Mouse (Mus musculus) forebrain, embryonic 11.5 days (tissue): ENCODE data around the gene Rpa2. TPM values are rescaled to one million over a fixed set of nuclear protein-coding genes. Genes with fewer than 3 reads are reported as not detected.
"Not testable (repeated sequence)": the region's sequence is repeated elsewhere in the genome, so short reads cannot be mapped to it uniquely, and the experiment has no call there.

Source experiments
- ATAC-seq: fragments of 200-750 bp; cut with Nextera tagmentation; replicated peaks from 2 replicates; pipeline ENCODE4 v1.8.0; 2017; ENCODE audit warnings: moderate TSS enrichment; ENCODE audit not compliant: low FRiP score
- DNase-seq: peaks from one replicate; pipeline ENCODE4 v3.0.0-alpha.2; 2017; ENCODE audit warnings: low spot score
- H3K27ac ChIP-seq: fragments of 300-500 bp; sonication (generic); 2 replicates; pipeline ENCODE4 v1.5.1; 2014; ENCODE audit warnings: low read depth, low read length
- H3K27me3 ChIP-seq: fragments of 300-500 bp; sonication (generic); 2 replicates; pipeline ENCODE4 v1.6.1; 2014; ENCODE audit warnings: mild to moderate bottlenecking, low read length, mixed read lengths; ENCODE audit not compliant: control insufficient read depth, insufficient read depth
- H3K36me3 ChIP-seq: fragments of 300-500 bp; sonication (generic); 2 replicates; pipeline ENCODE4 v1.6.1; 2014; ENCODE audit warnings: mild to moderate bottlenecking, low read length, moderate library complexity, mixed read lengths; ENCODE audit not compliant: control insufficient read depth, insufficient read depth
- H3K4me1 ChIP-seq: fragments of 300-500 bp; sonication (generic); replicated peaks from 2 replicates; pipeline ENCODE4 v1.6.1; 2014; ENCODE audit warnings: low read length, mixed read lengths; ENCODE audit not compliant: control insufficient read depth, insufficient read depth
- H3K4me2 ChIP-seq: fragments of 300-500 bp; sonication (generic); 2 replicates; pipeline ENCODE4 v1.6.1; 2014; ENCODE audit warnings: low read depth, mild to moderate bottlenecking, low read length, moderate library complexity, mixed read lengths; ENCODE audit not compliant: severe bottlenecking
- H3K4me3 ChIP-seq: fragments of 300-500 bp; sonication (generic); 2 replicates; pipeline ENCODE4 v1.5.1; 2014; ENCODE audit warnings: low read depth, low read length
- H3K9ac ChIP-seq: fragments of 300-500 bp; sonication (generic); 2 replicates; pipeline ENCODE4 v1.6.1; 2014; ENCODE audit warnings: low read length
- H3K9me3 ChIP-seq: fragments of 300-500 bp; sonication (generic); 2 replicates; pipeline ENCODE4 v1.6.1; 2016; ENCODE audit warnings: low read length, mixed read lengths; ENCODE audit not compliant: control insufficient read depth
- WGBS: fragments of 180-500 bp; shearing (Covaris S2); extraction: QIAGEN DNeasy Blood & Tissue Kit; methylation state at CpG from one replicate; pipeline ENCODE4 v1.1.7; 2014; 5-methylcytosine and 5-hydroxymethylcytosine counted together
- polyA plus RNA-seq: library from polyadenylated mRNA; unstranded; fragments of >200 nt; fragmentation: Nextera tagmentation; extraction: Ambion mirVana; gene quantifications from 2 replicates; pipeline ENCODE4 v1.2.1, GENCODE M21; 2014

Gene Rpa2
- polyA plus RNA-seq, 1 experiment from 2014 or later: 177 TPM

DNA sequence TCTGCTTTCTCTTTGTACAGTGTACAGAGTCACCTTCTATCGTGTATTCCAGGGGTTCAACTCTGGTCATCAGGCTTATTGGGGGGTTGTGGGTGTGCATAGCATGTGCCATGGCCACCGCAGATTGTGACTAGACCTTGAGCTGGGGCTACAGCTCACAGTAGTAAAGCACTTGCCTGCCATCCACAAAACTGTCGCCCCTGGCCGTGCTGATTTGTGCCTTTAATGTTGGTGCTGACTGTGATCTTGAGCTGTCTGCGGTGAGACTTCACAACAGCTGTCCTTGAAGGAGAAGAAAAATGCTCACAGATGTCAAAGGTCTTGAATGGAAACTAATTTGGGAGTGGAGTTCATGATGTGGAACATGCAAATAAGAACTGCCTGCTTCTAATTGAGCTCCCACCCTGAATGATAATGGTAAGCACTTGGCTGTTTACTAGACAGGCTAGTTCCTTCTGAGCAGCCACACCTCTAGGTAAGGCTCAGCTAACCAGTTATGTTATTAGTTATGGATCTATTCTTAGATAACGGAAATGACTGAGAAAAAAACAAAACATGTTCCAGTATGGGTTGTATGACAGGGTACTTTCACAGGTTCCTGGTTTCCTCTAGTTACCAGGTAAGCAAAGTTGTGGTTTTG, 10.6 kb downstream of the Rpa2 start:
- Histone ChIP-seq H3K4me2 (no peak overlapping the region), H3K9ac (no peak overlapping the region), H3K36me3 (peaks cover 16% of the 10 kb centered on the region), H3K27ac (no peak overlapping the region), H3K27me3 (no peaks in the 10 kb centered on the region), H3K4me3 (no peak overlapping the region), H3K9me3 (no peaks in the 10 kb centered on the region), H3K4me1 (no peaks in the 10 kb centered on the region)
- 93% methylated on average over 6 of the region's 6 CpGs for WGBS
- DNase-seq: no peak
- no peak for ATAC-seq

DNA sequence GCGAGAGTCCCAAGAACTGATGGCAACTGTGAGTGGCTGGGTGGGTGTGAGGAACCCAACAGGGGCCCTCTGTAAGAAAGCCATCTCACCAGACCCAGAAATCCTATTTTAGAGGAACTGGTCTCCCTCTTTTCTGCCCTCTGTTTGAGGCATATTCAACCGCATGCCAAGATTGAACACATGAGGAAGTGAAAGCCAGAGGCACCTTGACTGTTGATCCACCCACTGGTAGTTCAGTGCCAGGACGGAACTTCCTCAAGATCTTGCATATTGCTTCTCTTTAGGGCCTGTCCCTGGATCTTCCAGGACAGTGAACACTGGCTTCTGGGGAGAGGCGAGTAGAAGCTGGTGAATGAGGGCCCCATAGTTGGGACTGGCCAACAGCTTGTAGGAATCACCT, 12.2 kb downstream of the Rpa2 start:
- no peak overlapping the region for H3K4me2 ChIP-seq
- ATAC-seq (no peak), DNase-seq (no peak)
- peaks cover 10% of the 10 kb centered on the region for H3K36me3 ChIP-seq
- whole genome bisulfite sequencing: 86% methylated on average over 4 of the region's 4 CpGs
- no peaks in the 10 kb centered on the region for H3K27me3 ChIP-seq
- no peak overlapping the region for H3K27ac ChIP-seq
- H3K9ac ChIP-seq: no peak overlapping the region
- H3K9me3 ChIP-seq: no peaks in the 10 kb centered on the region
- H3K4me1 ChIP-seq: no peaks in the 10 kb centered on the region
- no peak overlapping the region for H3K4me3 ChIP-seq

DNA sequence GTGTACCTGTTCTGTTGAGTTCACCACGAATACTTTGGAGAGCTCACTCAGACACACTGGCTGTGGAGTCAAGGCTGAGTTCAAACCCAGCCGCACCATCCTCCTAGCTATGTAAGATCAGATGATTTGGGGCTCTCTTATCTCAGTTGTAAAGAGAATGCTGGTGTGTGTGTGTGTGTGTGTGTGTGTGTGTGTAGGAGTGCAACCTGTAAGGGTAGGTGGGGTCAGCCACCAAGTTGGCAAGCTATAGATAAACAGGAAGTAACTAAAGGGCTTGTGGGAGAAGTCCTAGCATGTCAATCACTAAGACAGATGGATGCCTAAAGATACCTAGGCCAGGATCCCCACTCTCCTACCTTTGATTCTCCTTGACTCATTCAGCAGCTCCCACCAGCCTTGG, 15.6 kb downstream of the Rpa2 start:
- no peaks in the 10 kb centered on the region for H3K4me1 ChIP-seq
- no peaks in the 10 kb centered on the region for H3K27me3 ChIP-seq
- H3K27ac ChIP-seq: no peak overlapping the region
- H3K4me3 ChIP-seq: no peak overlapping the region
- H3K9me3 ChIP-seq: no peaks in the 10 kb centered on the region
- no peak for ATAC-seq
- no peak for DNase-seq
- H3K4me2 ChIP-seq: no peak overlapping the region
- no peaks in the 10 kb centered on the region; the same call in none of the 2 replicates for H3K36me3 ChIP-seq
- no peak overlapping the region for H3K9ac ChIP-seq
- 89% methylated on average over 2 of the region's 2 CpGs for WGBS

DNA sequence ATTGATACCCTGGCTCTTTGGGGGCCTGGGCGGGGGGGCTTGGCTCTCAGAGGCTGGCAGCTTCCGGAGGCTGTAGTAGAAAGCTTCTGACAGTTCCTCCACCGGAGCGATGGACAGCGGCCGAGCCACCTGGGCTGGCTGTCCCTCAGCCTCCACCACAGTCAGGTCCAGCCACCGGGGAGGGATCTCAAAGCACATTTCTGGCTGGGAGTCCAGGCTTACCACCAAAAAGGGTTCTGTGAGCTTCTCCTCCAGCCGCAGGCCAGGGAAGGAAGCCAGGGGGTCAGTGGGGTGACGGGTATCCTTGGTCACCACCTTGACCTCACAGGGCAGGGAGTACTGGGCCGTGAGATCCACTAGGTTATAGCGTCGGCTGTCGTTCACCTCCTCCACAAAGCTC, 17.1 kb downstream of the Rpa2 start:
- WGBS: 93% methylated on average over 13 of the region's 13 CpGs
- ATAC-seq (no peak), DNase-seq (no peak)
- Histone ChIP-seq H3K4me2 (no peak overlapping the region), H3K9me3 (no peaks in the 10 kb centered on the region), H3K27me3 (no peaks in the 10 kb centered on the region), H3K36me3 (no peaks in the 10 kb centered on the region), H3K4me3 (no peak overlapping the region), H3K9ac (no peak overlapping the region), H3K4me1 (no peaks in the 10 kb centered on the region), H3K27ac (no peak overlapping the region)

DNA sequence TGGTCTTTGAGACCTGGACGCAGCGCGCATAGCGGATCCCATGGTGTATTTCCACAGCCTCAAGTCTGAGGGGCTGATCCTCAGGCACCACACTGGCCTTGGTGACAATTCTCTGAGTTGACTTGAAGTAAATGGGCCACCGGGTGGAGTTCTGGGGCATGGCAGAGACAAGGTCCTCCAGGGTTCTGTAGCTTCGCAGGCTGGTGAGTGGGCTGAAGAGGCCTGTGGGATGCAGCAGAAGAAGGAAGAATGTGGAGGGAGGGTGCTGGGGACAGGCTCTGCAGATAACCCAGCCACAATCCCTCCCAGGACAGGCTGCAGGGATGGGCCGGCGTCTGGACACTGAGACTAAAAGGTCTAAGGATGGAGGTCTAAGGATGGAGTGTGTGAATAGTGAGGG, 21.6 kb downstream of the Rpa2 start:
- ATAC-seq (no peak), DNase-seq (no peak)
- Histone ChIP-seq H3K4me1 (no peaks in the 10 kb centered on the region), H3K27me3 (peaks cover under 1% of the 10 kb centered on the region; the same call in 1 of the 2 replicates), H3K4me3 (no peak overlapping the region), H3K36me3 (no peaks in the 10 kb centered on the region), H3K9ac (no peak overlapping the region), H3K9me3 (no peaks in the 10 kb centered on the region), H3K4me2 (no peak overlapping the region), H3K27ac (no peak overlapping the region)
- WGBS: 92% methylated on average over 8 of the region's 8 CpGs

DNA sequence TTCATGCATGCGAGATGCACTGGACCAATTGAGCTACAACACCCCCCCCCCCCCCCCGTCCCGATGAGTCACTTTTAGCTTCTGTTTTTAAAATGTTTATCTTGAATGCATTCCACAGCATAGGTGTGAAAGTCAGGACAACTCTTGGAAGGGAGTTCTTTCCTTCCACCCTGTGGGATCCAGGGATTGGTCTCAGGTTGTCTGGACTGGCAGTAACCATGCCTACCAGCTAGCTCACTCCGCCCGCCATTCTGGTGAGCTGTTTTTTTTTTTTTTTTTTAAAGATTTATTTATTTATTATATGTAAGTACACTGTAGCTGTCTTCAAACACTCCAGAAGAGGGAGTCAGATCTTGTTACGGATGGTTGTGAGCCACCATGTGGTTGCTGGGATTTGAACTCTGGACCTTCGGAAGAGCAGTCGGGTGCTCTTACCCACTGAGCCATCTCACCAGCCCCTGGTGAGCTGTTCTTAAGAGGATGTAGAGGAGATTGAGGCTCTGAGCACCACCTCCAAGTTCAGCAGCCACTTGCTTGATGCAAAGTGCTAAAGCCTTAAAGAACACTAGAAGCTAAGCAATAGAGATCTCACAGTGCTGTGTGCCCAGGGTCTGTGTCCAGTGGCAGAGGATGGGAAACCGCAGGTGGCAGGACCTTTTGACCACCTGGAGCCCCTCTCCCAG, 25.3 kb downstream of the Rpa2 start:
- not testable (repeated sequence) for H3K4me3 ChIP-seq, H3K36me3 ChIP-seq, DNase-seq, H3K9me3 ChIP-seq, ATAC-seq, H3K27me3 ChIP-seq, H3K4me1 ChIP-seq, H3K4me2 ChIP-seq, H3K9ac ChIP-seq, H3K27ac ChIP-seq
- 90% methylated on average over 8 of the region's 9 CpGs for WGBS

DNA sequence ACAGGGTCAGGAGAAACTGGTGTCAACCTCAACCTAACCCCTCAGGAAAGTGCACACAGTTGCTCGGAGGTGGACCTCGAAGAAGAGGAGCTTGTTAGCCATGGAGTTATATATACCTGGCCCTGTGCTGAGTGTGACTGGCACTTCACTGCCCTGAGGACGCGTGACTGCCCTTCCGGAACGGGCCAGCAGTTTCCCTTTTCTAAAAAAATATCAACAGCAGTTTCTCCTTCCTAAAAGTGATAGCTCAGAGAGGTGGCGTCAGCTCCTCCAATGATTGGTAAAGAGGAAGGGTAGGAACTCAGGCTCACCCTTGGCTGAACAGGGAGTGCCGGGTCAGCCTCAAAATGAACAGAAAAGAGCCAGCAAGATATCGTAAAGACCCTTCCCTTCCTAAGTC, 25.9 kb downstream of the Rpa2 start:
- Histone ChIP-seq H3K36me3 (no peaks in the 10 kb centered on the region), H3K9ac (no peak overlapping the region), H3K27me3 (peaks cover 3% of the 10 kb centered on the region; the same call in 1 of the 2 replicates), H3K4me2 (no peak overlapping the region), H3K4me1 (peaks cover 5% of the 10 kb centered on the region; the same call in 1 of the 2 replicates), H3K9me3 (no peaks in the 10 kb centered on the region), H3K27ac (no peak overlapping the region), H3K4me3 (no peak overlapping the region)
- DNase-seq (no peak), ATAC-seq (no peak)
- WGBS: 85% methylated on average over 9 of the region's 9 CpGs

DNA sequence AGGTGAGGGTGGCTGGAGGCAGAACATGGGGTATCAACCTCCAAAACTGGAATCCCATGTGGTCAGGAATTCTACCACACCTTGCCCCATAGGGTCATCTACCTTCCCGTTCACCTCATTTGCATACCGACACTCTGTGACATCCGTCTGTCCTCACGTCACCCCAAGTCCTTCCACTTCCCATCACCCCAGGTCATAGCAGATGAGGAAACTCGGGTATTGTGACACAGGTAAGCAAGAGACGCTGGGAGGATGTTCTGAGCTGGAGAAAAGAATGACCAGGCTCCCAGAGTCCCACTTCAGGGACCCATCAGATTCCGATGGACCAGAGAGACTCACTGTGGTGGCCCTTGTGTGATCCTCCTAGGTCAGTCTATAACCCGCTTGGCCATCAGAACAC, 26.6 kb downstream of the Rpa2 start:
- ATAC-seq (no peak), DNase-seq (no peak)
- 78% methylated on average over 8 of the region's 8 CpGs for WGBS
- Histone ChIP-seq H3K4me1 (peaks cover 5% of the 10 kb centered on the region; the same call in 1 of the 2 replicates), H3K27me3 (peaks cover 3% of the 10 kb centered on the region; the same call in 1 of the 2 replicates), H3K9me3 (no peaks in the 10 kb centered on the region), H3K9ac (no peak overlapping the region), H3K27ac (no peak overlapping the region), H3K4me2 (no peak overlapping the region), H3K4me3 (no peak overlapping the region), H3K36me3 (no peaks in the 10 kb centered on the region)

DNA sequence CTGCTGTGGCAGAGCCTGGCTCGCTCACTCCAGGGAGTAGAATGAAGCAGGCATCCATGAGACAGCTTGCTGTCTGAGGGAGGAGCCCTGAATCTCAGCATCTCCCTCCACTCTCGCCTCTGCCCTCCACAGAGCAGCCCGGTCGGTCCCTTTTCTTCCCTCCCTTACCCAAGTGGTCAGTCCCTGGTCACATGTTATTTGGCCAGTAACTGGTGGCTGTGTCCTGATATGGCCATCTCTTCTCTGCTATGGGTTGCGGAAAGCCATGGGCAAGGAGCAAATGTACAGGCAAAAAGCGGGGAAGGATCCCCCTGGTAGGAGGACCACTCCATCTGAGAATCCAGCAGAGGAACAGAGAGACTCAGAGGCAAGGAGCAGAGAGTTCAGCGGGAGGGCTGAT, 27.0 kb downstream of the Rpa2 start:
- 55% methylated on average over 7 of the region's 7 CpGs for WGBS
- Histone ChIP-seq H3K4me1 (peaks cover 5% of the 10 kb centered on the region; the same call in 1 of the 2 replicates), H3K4me3 (no peak overlapping the region), H3K36me3 (no peaks in the 10 kb centered on the region), H3K4me2 (no peak overlapping the region), H3K9ac (no peak overlapping the region), H3K27ac (no peak overlapping the region), H3K9me3 (no peaks in the 10 kb centered on the region), H3K27me3 (peaks cover 3% of the 10 kb centered on the region; the same call in 1 of the 2 replicates)
- DNase-seq: no peak
- ATAC-seq: no peak
